22 mouse cellular contexts compared by ENCODE assay signal in the genomic region with DNA sequence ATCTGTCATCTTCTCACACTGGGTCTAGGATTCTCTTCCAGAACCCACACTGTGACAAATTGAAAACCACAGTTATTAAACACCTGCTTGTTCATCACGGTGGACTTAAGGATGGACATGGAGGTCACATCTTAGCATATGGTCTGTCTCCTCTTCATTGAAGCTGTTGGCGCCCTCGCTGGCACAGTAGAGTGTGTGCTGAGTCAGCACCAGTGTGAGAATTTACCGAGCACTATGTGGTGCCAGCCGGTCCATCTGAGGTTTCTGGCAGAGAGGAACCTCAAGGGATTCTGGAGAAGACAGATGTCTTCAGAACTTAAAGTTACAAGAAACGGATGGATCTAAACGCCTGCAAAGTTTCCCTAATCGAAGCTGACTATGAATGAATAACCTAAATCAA. TPM values are rescaled to one million over a fixed set of nuclear protein-coding genes. Genes with fewer than 3 reads are reported as not detected.
DNase-seq lines count a peak whose midpoint lies in the region; ATAC-seq and TF ChIP-seq lines count a peak whose summit lies in the region.
"Had no signal": no experiment of that assay in that cellular context is flagged by ENCODE, and none has a peak within 500 bp of the region (broad histone marks: within the 10 kb centered on the region; RNA-seq: fewer than 3 reads in every experiment).

No protein-coding gene starts in this region.

- no peaks in the 10 kb centered on the region for H3K27me3 ChIP-seq in CH12.LX (replicated peaks)
- H3K27me3 ChIP-seq: embryonic facial prominence, embryonic 12.5 days; embryonic facial prominence, embryonic 15.5 days; forebrain, embryonic 12.5 days; forebrain, embryonic 15.5 days; hindbrain, embryonic 12.5 days; hindbrain, embryonic 15.5 days; Patski had no signal

- dilution Hi-C loops in CH12.LX (cut with MboI; ENCODE audit: extremely low pct_ligation_motif_present, extremely low pct_unique_long_range_greater_than_20kb, low sequenced_read_pairs) = no loop called here

- no peak for TF ChIP-seq CTCF in CH12.LX (conservative IDR thresholded peaks at IDR 0.05 in 1 of 2, IDR thresholded peaks at IDR 0.05 in 1 of 2; ENCODE audit: low read depth in 2 of 2, low read length in 2 of 2)

- in situ Hi-C loops in CH12.LX (cut with MboI; ENCODE audit: low pct_ligation_motif_present, low pct_unique_long_range_greater_than_20kb, low sequenced_read_pairs) = no loop called here
- in situ Hi-C loops in ES-E14 (cut with MboI; ENCODE audit: low sequenced_read_pairs in 2 of 2, unreplicated experiment in 2 of 2) = no loop called here

- no peak for ATAC-seq in erythroid progenitor cell, adult 5-6 weeks (replicated peaks; ENCODE audit: low FRiP score, poor library complexity, severe bottlenecking)
- ATAC-seq: CD4-positive, CD25-positive, alpha-beta regulatory T cell, adult 4 months; forebrain, embryonic 15.5 days; intestine, postnatal 0 days; Patski had no signal

- H3K36me3 ChIP-seq in CH12.LX (replicated peaks in 1 of 2; ENCODE audit: control insufficient read depth in 1 of 2, insufficient read depth in 1 of 2, low read length in 1 of 2) (no peaks in the 10 kb centered on the region), ES-E14 (ENCODE audit: control insufficient read depth, insufficient read depth, low read length, poor library complexity, severe bottlenecking) (no peaks in the 10 kb centered on the region)
- H3K36me3 ChIP-seq: embryonic facial prominence, embryonic 12.5 days; embryonic facial prominence, embryonic 15.5 days; forebrain, embryonic 12.5 days; forebrain, embryonic 15.5 days; G1E; hindbrain, embryonic 12.5 days; hindbrain, embryonic 15.5 days had no signal

- no peak for TF ChIP-seq RAD21 in CH12.LX (IDR thresholded peaks at IDR 0.05; ENCODE audit: low read depth, low read length)

- H3K79me2 ChIP-seq in CH12.LX (replicated peaks; ENCODE audit: control insufficient read depth, extremely low read depth, insufficient read depth, poor library complexity, severe bottlenecking) = no peaks in the 10 kb centered on the region

- H3K4me2 ChIP-seq in CH12.LX (ENCODE audit: insufficient read depth, low read depth, poor library complexity, severe bottlenecking) = no peak overlapping the region
- H3K4me2 ChIP-seq: embryonic facial prominence, embryonic 12.5 days; embryonic facial prominence, embryonic 15.5 days; forebrain, embryonic 12.5 days; forebrain, embryonic 15.5 days; heart, embryonic 11.5 days; hindbrain, embryonic 12.5 days; hindbrain, embryonic 15.5 days had no signal

- H3K4me1 ChIP-seq in CH12.LX (ENCODE audit: control insufficient read depth in 1 of 2, insufficient read depth in 2 of 2) = no peaks in the 10 kb centered on the region
- H3K4me1 ChIP-seq in ES-E14 (ENCODE audit: control insufficient read depth in 2 of 2, insufficient read depth in 2 of 2, low read length in 2 of 2, poor library complexity in 1 of 2) = no peaks in the 10 kb centered on the region
- H3K4me1 ChIP-seq: embryonic facial prominence, embryonic 12.5 days; embryonic facial prominence, embryonic 15.5 days; forebrain, embryonic 12.5 days; forebrain, embryonic 15.5 days; hindbrain, embryonic 12.5 days; hindbrain, embryonic 15.5 days had no signal

- H3K9me3 ChIP-seq in CH12.LX (replicated peaks; ENCODE audit: low read length) (peaks cover 3% of the 10 kb centered on the region), ES-E14 (ENCODE audit: control insufficient read depth, insufficient read depth, low read depth, low read length) (no peaks in the 10 kb centered on the region)
- H3K9me3 ChIP-seq: embryonic facial prominence, embryonic 12.5 days; embryonic facial prominence, embryonic 15.5 days; forebrain, embryonic 12.5 days; forebrain, embryonic 15.5 days; hindbrain, embryonic 12.5 days; hindbrain, embryonic 15.5 days had no signal

- no peak overlapping the region for H3K9ac ChIP-seq in CH12.LX (ENCODE audit: insufficient read depth, low read depth)
- H3K9ac ChIP-seq in ES-E14 (ENCODE audit: insufficient read depth, low read depth, low read length, poor library complexity, severe bottlenecking) = no peak overlapping the region
- H3K9ac ChIP-seq: embryonic facial prominence, embryonic 12.5 days; embryonic facial prominence, embryonic 15.5 days; forebrain, embryonic 12.5 days; forebrain, embryonic 15.5 days; hindbrain, embryonic 12.5 days; hindbrain, embryonic 15.5 days had no signal

- TF ChIP-seq POLR2A in CH12.LX (IDR thresholded peaks at IDR 0.05; ENCODE audit: low read depth, low read length) = no peak

- TF ChIP-seq EP300 in CH12.LX (IDR thresholded peaks at IDR 0.05; ENCODE audit: low read length) = no peak

- no peak overlapping the region for H3K4me3 ChIP-seq in CH12.LX (replicated peaks in 1 of 3; ENCODE audit: low read depth in 2 of 3, low read length in 2 of 3, poor library complexity in 1 of 3)
- no peak overlapping the region for H3K4me3 ChIP-seq in ES-E14 (ENCODE audit: insufficient read depth in 1 of 2, low read depth in 1 of 2, low read length in 2 of 2, poor library complexity in 1 of 2, severe bottlenecking in 1 of 2)
- H3K4me3 ChIP-seq: embryonic facial prominence, embryonic 12.5 days; embryonic facial prominence, embryonic 15.5 days; forebrain, embryonic 12.5 days; forebrain, embryonic 15.5 days; gastrocnemius, adult 2 months; hindbrain, embryonic 12.5 days; hindbrain, embryonic 15.5 days had no signal

- no peak overlapping the region for H3K27ac ChIP-seq in CH12.LX (ENCODE audit: insufficient read depth, low read depth)
- H3K27ac ChIP-seq in ES-E14 (ENCODE audit: insufficient read depth, low read depth, low read length, poor library complexity, severe bottlenecking) = no peak overlapping the region
- H3K27ac ChIP-seq: embryonic facial prominence, embryonic 12.5 days; embryonic facial prominence, embryonic 15.5 days; forebrain, embryonic 12.5 days; forebrain, embryonic 15.5 days; gastrocnemius, adult 2 months; hindbrain, embryonic 12.5 days; hindbrain, embryonic 15.5 days had no signal

- peak; percentile 31 to 36 for DNase-seq in cerebellum, postnatal 14 days
- no peak for DNase-seq in cerebellum, adult 9-10 months
- DNase-seq in right cerebral cortex, adult 18-20 months = peak; percentile 16
- DNase-seq in right cerebral cortex, adult 2 months (ENCODE audit: low spot score in 2 of 2) = no peak
- DNase-seq in CH12.LX (ENCODE audit: extremely low read depth) = no peak
- DNase-seq in ES-E14 (ENCODE audit: low read depth, low spot score) = no peak
- DNase-seq: adrenal gland, postnatal 10 days; adrenal gland, postnatal 36 days; gastrocnemius, adult 2 months; gastrocnemius, postnatal 14 days had no signal

TF ChIP-seq in CH12.LX, 34 proteins besides CTCF, POLR2A, EP300 and RAD21:
- no peak for TF ChIP-seq HCFC1 (IDR thresholded peaks at IDR 0.05; ENCODE audit: low read depth, low read length)
- peak; percentile 61; the same call in 1 of the 2 replicates for TF ChIP-seq MAFK (IDR thresholded peaks at IDR 0.05; ENCODE audit: insufficient replicate concordance, low read length)
- no peak for TF ChIP-seq ELF1 (IDR thresholded peaks at IDR 0.05; ENCODE audit: low read depth, low read length)
- TF ChIP-seq GABPA (IDR thresholded peaks at IDR 0.05; ENCODE audit: insufficient replicate concordance, low read depth, low read length) = no peak

TF ChIP-seq in ES-E14, 5 proteins besides CTCF, POLR2A, EP300 and RAD21:
- TF ChIP-seq MAFK (IDR thresholded peaks at IDR 0.05; ENCODE audit: insufficient read depth, low read depth, low read length) (peak; percentile 57; the same call in 1 of the 2 replicates), ZC3H11A (IDR thresholded peaks at IDR 0.05; ENCODE audit: borderline replicate concordance, low read depth, low read length) (no peak)

RNA-seq across cellular contexts. Expression of gene Nphp3, which starts 50.5 kb away (rescaled TPM):
- total RNA-seq in CH12.LX (2012; rRNA removed) = 2.2 and 2.3 TPM in 2 replicates
- 0.89 and 1.3 TPM in 2 replicates for total RNA-seq in CH12.LX (2014; rRNA removed)
- polyA plus RNA-seq in CH12.LX (2012; ENCODE audit: insufficient read length, low read depth) = 2.2 and 2.9 TPM in 2 replicates
- total RNA-seq in ES-E14 (2012; rRNA removed) = 6.4 and 7.2 TPM in 2 replicates
- not detected in 2 replicates for total RNA-seq in erythroid progenitor cell, adult 5-6 weeks (2015; ENCODE audit: low replicate concordance)
- total RNA-seq in erythroid progenitor cell, adult 5-6 weeks (2017; ENCODE audit: low replicate concordance) = 2.7 TPM in 1 of 2 replicates, not detected in the other
- polyA plus RNA-seq: G1E had no signal

Comparison
In these comparisons a context has a peak if more than half of its experiments do, and no peak if none do; other contexts are left out.
1. DNase-seq: peak in cerebellum, postnatal 14 days (2 of 2) and right cerebral cortex, adult 18-20 months (single experiment); none in cerebellum, adult 9-10 months (single experiment), right cerebral cortex, adult 2 months (0 of 2), CH12.LX (single experiment) and ES-E14 (single experiment).